Mouse (Mus musculus) liver, adult 2 months (tissue): ENCODE data around the gene Copb1.

ENCODE experiments used
- CTCF ChIP-seq: fragments of 200-500 bp; IDR thresholded peaks from 2 replicates; pipeline ENCODE4 v1.5.1; 2011; ENCODE audit warnings: low read depth, low read length, control low read depth
- POLR2A ChIP-seq: fragments of 200-500 bp; IDR thresholded peaks from 2 replicates; pipeline ENCODE4 v1.6.1; 2011; ENCODE audit warnings: low read length, control low read depth; ENCODE audit not compliant: insufficient read depth; ENCODE audit errors: extremely low read depth

- TF ChIP-seq CTCF (no peak), POLR2A (no peak)
Observed at GRCm38 (mm10) chr7:114293903-114294302, 39.4 kb upstream of the Copb1 start.
